Mouse (Mus musculus) heart, postnatal 10 days (tissue): ENCODE data around the gene 5730596B20Rik. TPM values are rescaled to one million over a fixed set of nuclear protein-coding genes. Genes with fewer than 3 reads are reported as not detected.
A peak's percentile ranks its signal among the peaks of the same experiment; 100 is the strongest.

ENCODE experiments used
- DNase-seq, 2 experiments: peaks; one replicate each; pipeline ENCODE4 v3.0.0; 2021
- intact Hi-C: fragments of 180-260 bp; cut with DNase I; formaldehyde crosslinking; loops from one replicate; pipeline ENCODE4 v1.15.1; 2025
- total RNA-seq, 2 experiments: library from RNA; stranded (reverse); gene quantifications; 2 replicates each; pipeline ENCODE4 v1.2.3; 2021

5730596B20Rik gene
- under 1 TPM; 0.10 to 0.17 TPM for total RNA-seq

DNA sequence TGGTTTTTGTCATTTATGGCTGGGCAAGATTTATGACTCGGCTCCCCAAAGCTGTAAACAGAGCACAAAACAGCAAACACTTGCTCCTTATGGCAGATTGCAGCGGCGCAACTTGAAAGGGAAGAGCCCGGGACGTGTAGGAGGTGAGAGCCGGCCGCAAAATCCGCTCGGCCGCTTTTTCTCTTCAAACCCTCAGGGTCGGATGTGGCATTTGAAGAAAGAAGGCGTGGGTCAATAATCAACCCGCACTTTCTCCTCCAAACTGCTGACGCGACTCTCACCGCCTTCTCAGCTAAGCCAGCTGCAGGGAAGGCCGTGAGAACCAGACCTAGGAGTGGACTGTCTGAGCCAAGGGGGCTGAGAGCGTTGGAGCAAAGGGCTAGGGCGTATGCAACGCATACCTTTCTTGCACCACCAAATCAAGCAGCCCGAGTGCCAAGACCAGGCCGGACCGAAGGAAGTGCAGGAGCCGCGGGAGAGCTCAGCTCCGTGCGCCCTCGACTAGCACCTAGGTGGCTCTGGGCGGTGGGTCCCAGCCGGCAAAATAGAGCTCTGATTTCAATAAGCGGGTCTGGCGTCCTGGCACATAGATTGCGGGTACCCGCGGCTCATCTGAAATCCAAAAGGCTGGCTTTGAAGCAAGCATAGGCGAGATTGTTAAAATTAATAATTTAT lies at the start of gene 5730596B20Rik:
5730596B20Rik (plus strand) TSS at position 438 of the 675 bp plus-strand sequence.
- intact Hi-C loops: no loop called here
- no peak for DNase-seq

DNA sequence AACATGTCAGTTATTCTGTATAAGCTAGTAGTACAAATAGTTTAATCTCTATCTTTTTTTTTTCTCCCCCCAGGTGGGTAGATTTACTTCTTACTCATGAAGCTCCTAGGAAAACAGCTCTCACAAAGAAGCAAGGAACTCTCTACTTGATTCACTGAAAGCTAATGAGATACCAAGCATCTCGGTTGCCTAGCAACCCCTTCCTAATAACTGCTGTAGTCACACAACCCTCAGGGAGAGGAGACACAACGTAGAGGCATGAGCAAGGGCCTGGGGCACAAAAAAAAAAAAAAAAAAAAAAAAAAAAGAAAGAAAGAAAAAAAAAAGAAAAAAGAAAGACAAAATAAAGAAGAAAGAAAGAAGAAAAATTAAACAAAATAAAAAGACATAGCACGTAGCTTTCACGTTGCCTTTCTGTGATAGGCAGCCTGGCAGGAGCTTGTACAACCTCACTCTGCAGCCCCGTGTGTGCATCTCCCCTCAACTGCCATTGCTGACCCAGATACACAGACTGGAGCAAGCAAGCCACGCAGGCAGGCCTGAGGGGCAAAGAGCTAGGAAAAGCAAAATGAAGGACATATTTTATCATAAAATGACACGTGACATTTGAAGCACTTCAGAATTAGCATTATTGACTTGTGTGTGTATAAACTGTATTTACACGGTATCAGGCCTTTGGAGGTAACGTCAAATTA lies 39.3 kb upstream of the 5730596B20Rik start:
- no peak for DNase-seq
- intact Hi-C loops: no loop called here

DNA sequence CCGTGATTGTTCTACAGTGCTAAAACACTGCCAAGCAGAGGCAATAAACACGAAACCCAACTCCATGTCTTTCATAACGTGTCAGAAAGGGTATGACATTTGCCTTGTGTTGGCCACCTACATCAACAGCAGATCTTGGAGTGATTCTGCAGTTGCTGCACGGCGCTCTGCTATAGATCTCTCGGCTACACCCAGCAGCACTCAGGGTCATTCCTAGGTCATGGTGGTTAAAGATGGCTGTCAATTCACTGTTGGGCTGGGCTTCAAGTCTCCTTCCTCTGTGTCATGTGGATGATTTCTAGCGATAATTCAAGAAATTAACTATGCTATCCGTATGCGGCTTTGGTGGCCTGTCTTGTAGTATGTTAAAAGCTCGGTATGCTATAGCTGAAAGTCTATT lies 38.7 kb upstream of the 5730596B20Rik start:
- intact Hi-C loops: no loop called here
- DNase-seq: no peak

DNA sequence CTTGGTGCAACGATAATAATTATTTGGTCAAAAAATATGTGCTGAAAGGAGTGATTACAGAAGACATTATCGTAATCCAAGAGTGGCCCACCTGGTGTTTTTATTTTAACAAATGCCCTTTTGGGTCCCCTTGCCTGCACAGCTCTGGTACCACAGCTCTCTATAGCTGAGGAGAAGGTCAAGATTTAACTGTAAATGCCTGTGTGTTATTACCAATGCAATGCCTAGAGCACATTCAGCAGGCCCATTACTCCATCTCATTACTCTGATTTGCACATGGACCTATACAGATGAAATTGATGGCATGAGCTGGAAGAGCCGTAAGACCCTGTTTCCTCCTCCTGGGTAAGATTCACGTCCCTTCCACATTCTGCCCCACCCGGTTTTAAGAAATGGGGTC lies 38.2 kb upstream of the 5730596B20Rik start:
- DNase-seq: no peak
- intact Hi-C loops: no loop called here

DNA sequence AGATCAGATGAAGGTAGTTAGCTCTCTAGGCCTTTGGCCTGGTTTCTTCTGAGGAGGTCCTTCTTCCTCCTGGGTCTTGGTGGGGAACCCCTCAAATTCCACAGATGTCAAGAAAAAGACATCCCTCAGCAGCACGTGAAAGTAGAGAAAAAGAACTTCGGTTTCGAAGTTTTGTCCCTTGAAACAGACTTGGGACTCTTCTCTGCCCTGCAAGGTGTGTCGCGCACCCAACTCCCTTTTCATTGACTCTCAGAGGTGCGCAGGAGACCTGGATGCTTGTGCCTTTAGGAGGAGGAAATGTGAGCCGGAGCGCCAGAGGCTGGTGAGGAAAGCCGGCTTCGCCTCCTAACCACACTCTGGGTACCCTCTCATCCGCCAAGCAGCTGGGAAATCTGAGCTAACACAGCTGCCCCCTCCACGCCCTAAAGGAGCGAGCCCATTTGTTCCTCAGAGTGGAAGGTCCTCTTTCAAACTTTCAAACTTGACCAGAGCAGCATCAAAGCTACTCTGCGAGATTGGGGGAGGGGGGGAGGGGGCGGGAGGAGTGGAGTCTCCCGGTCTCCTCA lies 26.8 kb upstream of the 5730596B20Rik start:
- no peak for DNase-seq
- intact Hi-C loops: no loop called here

DNA sequence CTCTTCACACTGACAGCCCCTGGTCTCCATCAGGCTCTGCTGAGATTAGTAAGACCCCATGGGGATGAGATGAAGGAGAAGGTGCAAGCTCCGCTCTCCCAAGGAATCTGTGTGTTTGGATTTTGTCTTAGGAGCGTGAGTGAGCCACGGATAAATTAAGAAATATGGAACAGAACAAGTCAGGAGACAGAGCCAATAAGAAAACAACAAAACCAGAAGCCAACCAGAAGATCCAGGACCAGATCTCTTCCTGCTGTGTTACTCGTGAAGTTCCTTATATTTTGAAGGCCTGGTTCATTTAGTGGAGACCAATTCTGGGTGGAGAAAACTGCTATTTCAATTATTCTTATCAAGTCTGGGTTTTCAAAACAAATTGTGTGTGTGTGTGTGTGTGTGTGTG lies 25.7 kb upstream of the 5730596B20Rik start:
- intact Hi-C loops: no loop called here
- DNase-seq: no peak

DNA sequence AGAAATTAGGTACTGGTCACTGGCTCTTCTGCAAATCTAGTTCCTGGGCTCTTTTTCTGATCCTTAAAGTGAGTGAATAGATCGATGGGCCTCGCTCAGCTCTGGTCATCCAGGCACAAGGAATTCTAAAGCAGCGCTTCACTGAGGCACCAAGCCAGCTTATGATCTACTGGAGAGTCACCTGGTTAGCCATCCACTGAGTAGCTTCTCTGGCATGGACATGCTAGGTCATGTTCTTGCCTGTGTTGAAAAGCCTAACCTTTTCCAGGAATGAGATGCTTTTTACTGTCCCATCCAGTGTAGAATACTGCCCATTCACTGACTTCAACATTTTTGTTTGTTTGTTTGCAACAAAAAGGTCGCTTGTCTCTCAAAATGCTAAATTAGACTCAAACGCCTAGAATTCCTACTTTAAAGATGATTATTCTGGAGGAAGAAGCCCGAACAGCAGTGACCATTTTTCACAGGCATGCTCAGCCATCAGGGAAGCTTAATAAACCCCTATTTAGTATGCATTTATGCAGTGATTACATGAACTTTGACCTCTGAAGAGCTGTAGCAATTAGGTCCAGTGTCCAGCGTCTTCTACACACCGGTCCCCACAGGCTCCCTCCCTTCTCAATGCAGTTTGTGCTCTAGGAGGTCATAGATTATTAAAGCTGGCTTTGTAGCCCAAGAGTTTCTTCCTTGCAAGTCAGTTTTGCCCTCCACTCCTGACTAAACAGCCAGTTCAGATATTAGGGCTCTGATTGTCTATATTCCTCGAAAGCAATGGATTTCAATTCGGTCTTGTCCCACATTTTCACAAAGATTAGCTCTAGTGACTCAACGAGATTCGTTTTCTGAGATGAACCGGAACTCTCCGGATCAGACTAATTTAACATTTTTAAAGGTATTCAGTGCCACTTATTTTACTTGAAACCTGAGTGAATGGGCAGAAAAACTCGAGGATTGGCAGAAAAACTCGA lies 24.8 kb upstream of the 5730596B20Rik start:
- no peak for DNase-seq
- intact Hi-C loops: no loop called here

DNA sequence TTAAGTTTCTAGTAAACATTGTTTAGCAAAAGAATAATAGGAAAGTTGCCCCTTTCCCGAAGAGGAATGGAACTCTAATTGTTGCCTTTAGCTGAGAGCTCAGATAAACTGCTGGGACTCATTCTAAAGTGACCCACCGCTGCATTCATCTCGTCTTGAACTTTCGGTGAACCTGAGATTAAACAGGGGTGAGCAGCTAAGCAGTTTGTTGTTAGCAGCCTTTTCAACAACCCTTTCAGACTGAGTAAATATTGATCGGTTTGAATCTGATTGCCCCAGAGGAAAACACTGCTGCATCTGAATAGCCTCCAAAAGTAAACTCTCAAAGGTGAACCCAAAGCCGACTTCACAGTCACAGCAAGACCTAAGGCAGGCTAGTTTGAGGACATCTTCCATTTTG lies 24.0 kb upstream of the 5730596B20Rik start:
- intact Hi-C loops: no loop called here

DNA sequence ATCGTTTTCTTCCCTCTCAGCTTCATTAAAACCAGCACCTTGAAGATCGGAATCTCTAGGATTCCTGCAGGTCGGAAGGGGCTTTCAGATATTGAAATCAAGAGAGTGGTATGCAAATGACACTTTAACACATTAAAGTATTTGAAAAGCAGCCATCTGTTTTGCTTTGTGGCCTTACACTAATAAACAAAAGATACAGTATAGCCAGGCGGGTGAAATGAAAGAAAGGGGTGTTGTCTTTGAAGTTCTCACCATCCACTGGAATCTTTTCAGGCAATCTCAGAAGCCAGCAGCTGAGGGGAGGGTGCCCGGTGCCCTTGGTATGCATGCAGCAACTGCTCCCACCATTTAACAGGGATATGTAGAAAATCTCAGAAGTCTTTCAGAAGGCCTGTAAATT lies 23.3 kb upstream of the 5730596B20Rik start:
- intact Hi-C loops: no loop called here
- no peak for DNase-seq

More for the DNA sequence above, 24.0 kb upstream of the 5730596B20Rik start:
- no peak for DNase-seq

DNA sequence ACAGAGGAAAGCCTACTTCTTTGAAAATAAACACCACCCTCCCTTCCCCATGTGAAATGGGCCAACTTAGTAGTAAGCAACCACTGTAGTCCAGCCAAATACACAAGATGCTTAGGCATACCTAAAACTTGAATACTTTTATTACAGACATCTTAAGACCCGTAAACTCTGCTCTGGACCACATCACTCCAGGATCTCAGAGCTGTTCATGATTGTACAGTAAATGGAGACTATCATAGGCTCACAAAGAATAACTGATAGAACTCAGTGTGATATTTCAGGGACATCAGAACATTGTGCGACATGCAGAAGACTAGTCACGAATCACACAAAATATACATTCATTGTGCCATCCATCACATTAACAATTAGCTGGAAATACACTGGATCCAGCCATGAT lies 21.8 kb upstream of the 5730596B20Rik start:
- intact Hi-C loops: loop anchor here (5.0 kb wide), 1 partner anchor 68 kb away; no protein-coding TSS in a partner anchor
- no peak for DNase-seq

DNA sequence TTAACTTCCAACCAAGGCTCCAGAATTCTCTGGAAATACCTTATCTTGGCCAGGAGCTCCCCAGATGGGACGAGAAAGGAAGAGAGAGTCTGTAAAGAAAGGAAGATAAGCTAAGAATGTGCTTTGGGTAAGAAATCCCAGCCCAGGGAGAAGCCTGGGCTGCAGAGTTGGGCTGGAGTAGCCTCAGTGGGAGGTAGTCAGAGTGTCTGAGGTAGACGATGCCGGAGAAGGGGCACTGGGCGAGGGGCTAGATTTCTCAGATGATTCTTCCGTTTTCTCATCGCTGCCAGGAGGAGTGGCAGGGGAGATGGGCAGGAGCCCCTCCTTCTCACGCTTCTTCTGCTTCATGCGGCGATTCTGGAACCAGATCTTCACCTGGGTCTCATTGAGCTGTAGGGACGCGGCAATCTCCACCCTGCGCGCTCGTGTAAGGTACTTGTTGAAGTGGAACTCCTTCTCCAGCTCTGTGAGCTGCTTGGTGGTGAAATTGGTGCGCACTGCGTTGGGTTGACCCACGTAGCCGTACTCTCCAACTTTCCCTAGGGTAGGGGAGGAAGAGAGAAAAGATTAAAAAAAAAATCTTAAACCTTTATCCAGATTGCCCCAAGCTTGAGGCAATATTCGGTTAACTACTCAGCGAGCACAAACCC lies 20.6 kb upstream of the 5730596B20Rik start:
- intact Hi-C loops: loop anchor here (5.0 kb wide), 1 partner anchor 69 kb away; no protein-coding TSS in a partner anchor

DNA sequence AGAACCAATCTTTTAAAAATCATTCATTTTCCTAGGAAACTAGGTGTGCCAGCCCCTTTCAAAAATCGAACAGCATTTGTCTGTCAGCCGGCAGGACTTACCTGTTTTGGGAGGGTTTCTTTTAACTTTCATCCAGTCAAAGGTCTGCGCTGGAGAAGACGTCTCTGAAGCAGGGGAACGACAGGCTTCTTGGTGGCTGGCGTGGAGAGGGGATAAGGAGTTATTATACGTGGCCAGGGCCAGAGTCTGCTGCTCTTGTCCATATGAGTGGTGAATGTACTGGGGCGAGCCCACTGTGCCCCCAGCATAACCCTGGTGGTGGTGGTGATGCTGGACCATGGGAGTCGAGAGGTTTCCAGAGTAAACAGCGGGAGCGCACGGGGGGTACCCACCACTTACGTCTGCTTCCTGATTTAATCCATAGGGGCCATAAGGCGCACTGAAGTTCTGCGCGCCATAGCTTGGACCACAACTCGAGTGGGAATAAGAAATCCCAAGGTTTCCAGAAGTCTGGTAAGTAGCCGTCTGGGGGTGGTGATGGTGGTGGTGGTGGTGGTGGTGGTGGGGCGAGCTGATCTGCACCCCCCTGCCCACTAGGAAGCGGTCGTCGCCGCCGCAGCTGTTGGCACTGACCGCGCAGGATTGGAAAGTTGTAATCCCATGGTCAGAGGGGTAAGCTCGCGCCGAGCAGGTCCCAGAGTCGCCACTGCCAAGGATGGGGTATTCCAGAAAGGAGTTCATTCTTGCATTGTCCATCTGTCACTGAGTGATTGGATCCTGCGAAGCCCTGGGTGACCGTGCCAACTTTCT lies 19.6 kb upstream of the 5730596B20Rik start:
- peak in 1 of 2 experiments; percentile 3 for DNase-seq
- intact Hi-C loops: loop anchor here (2.0 to 5.0 kb wide), 2 partner anchors 70 to 145 kb away; partner anchors contain the start of gene Skap2

More for the DNA sequence above, 20.6 kb upstream of the 5730596B20Rik start:
- DNase-seq: no peak

DNA sequence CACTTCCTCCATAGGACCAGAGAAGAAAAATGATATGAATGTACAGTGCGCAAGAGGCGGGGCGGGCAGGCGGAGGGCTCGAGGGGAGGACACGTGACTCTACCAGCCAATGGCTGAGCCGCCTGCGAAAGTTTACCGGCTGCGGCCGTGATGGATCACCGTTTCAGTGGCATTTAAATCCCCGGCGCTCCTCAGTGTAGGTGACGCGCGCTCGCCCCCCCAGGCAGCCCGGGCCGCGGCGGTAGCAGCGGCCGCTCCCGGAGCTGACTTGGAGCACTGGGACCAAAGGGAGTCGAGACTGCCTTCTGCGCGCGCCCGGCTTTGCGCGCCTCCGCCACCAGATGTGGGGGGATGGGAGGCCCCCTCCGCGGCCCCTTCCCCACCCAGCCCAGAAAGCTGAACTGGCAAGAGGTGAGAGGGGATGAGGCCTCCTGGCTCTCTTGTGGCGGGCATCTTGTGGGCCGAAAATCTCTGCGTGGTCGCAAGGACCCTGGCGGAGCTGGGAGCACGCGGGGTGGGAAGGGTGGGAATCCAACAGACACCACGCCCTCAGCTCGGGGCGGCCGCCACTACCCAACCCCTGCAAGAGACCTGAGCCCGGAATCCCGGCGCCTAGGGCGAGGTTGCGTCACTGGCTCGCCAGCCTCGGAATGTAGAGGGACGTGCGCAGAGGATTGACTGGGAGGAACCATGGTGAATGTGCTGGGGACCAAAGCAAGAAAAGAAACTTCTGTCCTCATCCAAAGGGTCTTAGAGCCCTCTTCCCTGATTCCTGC lies 18.8 kb upstream of the 5730596B20Rik start, which contains the start of gene Hoxa1:
Hoxa1 (minus strand) TSS at position 42 of the 776 bp plus-strand sequence.
- peak; percentile 69 to 70 for DNase-seq
- intact Hi-C loops: loop anchor here (2.0 to 5.0 kb wide), 2 partner anchors 71 to 146 kb away; partner anchors contain the start of gene Skap2

DNA sequence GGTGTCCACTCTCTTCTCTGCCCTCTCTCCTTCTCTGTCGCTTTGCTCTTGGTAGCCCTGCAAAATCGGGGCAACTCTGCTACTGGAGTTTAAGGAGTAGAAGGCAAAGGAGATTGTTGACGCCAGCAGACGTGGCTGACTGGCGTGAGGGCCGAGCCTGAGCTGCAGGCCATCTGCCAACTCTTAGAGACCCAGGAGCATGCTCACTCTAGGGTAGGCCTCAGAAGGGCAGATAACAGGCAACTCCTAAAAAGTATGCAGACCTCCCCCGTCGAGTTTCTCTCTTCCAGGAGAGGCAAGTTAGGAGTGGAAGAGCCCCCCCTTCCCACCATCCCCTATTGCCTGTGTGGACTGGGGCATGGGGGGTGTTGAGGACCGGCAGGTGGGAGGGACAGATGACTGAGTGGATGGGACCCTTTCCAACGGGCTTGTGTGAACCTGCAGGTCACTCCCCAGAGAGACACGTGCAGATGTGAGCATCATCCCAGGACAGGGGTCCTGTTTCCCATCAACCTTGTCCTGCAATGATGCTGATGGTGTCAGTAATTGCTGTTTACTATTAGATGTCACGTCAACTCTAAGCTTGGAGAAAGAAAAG lies 18.0 kb upstream of the 5730596B20Rik start:
- intact Hi-C loops: loop anchor here (2.0 to 5.0 kb wide), 2 partner anchors 72 to 146 kb away; partner anchors contain the start of gene Skap2
- DNase-seq: no peak

DNA sequence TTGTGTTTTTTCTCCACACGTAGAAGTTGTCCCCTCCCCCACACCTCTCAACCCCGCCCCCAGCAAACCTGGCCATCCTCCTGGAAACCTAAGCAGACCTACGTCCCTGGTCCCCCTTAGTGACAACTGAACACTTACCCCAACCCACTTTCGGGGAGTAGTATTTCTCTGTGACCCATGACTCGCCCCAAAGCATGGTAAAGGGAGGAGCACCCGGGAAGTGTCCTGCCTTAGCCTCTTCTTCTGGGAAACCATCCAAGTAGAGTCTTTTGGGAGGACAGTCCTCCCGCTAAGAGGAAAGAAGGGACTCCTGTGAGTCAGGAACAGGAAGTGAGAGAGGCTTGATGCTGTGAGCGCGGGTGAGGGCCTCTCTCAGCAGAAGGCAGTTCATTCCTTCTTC lies 17.3 kb upstream of the 5730596B20Rik start:
- peak in 1 of 2 experiments; percentile 18 for DNase-seq
- intact Hi-C loops: loop anchor here (2.0 to 5.0 kb wide), 4 partner anchors 73 to 988 kb away; partner anchors contain the start of gene Skap2

DNA sequence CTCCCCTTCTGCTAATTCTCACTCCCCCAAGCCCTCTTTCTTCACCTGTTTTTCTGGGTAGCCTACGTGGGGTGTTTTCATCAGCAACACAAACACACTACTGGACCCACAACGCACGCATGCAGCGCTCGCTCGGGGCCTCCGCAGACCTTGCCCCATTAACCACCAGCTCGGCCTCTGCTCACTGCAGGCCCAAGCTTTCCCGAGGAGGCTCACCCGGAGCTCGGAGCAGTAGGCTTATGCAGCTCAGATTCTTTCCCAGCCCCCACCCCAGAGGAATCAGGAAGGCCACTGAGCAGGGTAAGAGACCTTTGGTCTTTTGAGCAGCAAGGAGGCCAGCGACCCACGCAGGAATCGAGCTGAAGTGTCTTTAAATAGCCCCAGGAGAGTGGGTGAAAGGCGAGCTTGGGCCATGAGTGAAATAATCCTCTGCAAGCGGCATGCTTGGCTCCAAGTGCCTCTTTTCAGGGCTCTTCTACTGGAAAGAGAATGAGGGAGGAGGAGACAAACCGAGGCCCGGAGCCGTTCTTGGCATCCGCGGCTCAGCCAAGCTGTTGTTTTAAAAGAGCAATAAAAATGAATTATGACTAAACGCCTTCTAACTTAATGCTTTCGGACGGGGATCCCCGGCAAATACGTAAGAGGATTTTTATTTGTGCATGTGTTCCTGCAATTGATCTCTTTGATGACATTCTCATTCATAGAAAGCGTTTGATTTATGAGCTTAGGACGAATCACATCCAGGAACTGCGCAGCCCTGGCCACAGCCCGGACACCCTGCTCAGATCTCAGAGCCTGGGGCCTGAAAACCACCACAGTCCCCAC lies 16.6 kb upstream of the 5730596B20Rik start:
- intact Hi-C loops: loop anchor here (5.0 kb wide), 2 partner anchors 157 to 988 kb away; no protein-coding TSS in a partner anchor
- peak in 1 of 2 experiments; percentile 54 for DNase-seq
